Mouse (Mus musculus) CH12.LX (cell line): Measurements from ENCODE around the gene Sae1.

ENCODE experiments used
- CTCF ChIP-seq, 2 experiments: IDR thresholded peaks in 1 of 2; conservative IDR thresholded peaks in 1 of 2; 2 replicates each; pipeline ENCODE4 v1.5.1; 2011 to 2012; ENCODE audit warnings: low read depth in 2 of 2, low read length in 2 of 2, improper control_type of control experiment in 1 of 2, inconsistent platforms in 1 of 2, mild to moderate bottlenecking in 1 of 2, moderate library complexity in 1 of 2
- EP300 ChIP-seq: IDR thresholded peaks from 2 replicates; pipeline ENCODE4 v1.6.1; 2011; ENCODE audit warnings: low read length, improper control_type of control experiment
- GABPA ChIP-seq: IDR thresholded peaks from 2 replicates; pipeline ENCODE4 v1.6.1; 2012; ENCODE audit warnings: low read depth, low read length, improper control_type of control experiment, inconsistent platforms; ENCODE audit not compliant: insufficient replicate concordance
- MAFK ChIP-seq: IDR thresholded peaks from 2 replicates; pipeline ENCODE4 v1.6.1; 2011; ENCODE audit warnings: low read length, improper control_type of control experiment; ENCODE audit not compliant: insufficient replicate concordance
- TCF12 ChIP-seq: IDR thresholded peaks from 2 replicates; pipeline ENCODE4 v1.6.1; 2014; ENCODE audit warnings: low read depth, mild to moderate bottlenecking, inconsistent platforms, low read length, improper control_type of control experiment
- ZC3H11A ChIP-seq: IDR thresholded peaks from 2 replicates; pipeline ENCODE4 v1.6.1; 2012; ENCODE audit warnings: low read depth, mild to moderate bottlenecking, inconsistent platforms, low read length, improper control_type of control experiment

DNA sequence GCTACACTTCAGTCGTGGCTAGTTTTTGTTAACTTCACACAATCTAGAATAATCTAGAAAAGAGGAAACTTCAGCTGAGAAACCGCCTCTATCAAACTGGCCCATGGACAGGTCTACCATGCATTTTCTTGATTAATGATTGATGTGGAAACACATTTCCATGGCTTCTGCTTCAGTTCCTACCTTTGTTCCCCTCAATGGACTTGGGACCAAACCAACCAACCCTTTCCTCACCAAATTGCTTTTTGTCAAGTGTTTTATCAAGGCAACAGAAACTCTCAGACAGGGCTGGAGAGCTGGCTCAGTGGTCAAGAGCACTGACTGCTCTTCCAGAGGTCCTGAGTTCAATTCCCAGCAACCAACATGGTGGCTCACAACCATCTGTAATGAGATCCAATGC is 17.0 kb downstream of the Sae1 start:
- TF ChIP-seq ZC3H11A (no peak), GABPA (no peak), EP300 (no peak), MAFK (no peak), TCF12 (no peak), CTCF (conservative IDR thresholded peaks at IDR 0.05 in 1 of 2, IDR thresholded peaks at IDR 0.05 in 1 of 2; ENCODE audit: low read depth in 2 of 2, low read length in 2 of 2) (no peak)
